Mouse (Mus musculus) brain, embryonic 14.5 days (tissue): ENCODE measurements around the gene Ninj2.

ENCODE experiments used
- CTCF ChIP-seq: fragments of 200-500 bp; IDR thresholded peaks from 2 replicates; pipeline ENCODE4 v1.5.1; 2012; ENCODE audit warnings: inconsistent platforms, mild to moderate bottlenecking, moderate library complexity, borderline replicate concordance; ENCODE audit not compliant: insufficient read depth, insufficient read length; ENCODE audit errors: extremely low read depth
- POLR2A ChIP-seq: fragments of 200-500 bp; IDR thresholded peaks from 2 replicates; pipeline ENCODE4 v1.6.1; 2012; ENCODE audit warnings: mild to moderate bottlenecking, inconsistent platforms, borderline replicate concordance; ENCODE audit not compliant: poor library complexity, insufficient read depth, insufficient read length, severe bottlenecking; ENCODE audit errors: extremely low read depth

DNA sequence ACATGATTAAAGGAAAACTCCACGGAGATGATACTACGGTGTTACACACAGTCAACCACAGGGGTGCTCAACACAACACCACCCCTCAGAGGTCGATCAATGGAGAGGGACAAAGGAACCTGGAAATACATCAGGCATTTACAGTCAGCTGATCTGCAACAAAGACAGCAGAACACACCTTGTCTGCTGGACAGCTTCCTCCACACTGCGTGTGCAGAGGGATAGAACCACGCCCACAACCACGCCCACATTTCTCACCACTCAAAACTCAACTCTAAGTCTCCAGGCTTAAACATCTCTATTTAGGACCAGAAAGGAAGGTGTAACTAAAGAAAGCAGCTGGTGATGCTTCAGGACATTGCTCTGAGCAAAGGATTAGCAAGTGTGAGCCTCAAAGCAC lies 118.4 kb downstream of the Ninj2 start:
- no peak for TF ChIP-seq CTCF
- no peak for TF ChIP-seq POLR2A
